Mouse (Mus musculus): ENCODE results near the gene Mbnl1. TPM values are rescaled to one million over a fixed set of nuclear protein-coding genes. Genes with fewer than 3 reads are reported as not detected.

Mbnl1 gene
- 100 to 1,000 TPM; 667 to 875 TPM for polyA plus RNA-seq (2017; shearing (Covaris generic))

- ATAC-seq: peak; percentile 8
Observed at GRCm38 (mm10) chr3:60472681-60473177, at the start of gene Mbnl1. TSS of gene Mbnl1 (plus strand) at chr3:60472830.

DNA sequence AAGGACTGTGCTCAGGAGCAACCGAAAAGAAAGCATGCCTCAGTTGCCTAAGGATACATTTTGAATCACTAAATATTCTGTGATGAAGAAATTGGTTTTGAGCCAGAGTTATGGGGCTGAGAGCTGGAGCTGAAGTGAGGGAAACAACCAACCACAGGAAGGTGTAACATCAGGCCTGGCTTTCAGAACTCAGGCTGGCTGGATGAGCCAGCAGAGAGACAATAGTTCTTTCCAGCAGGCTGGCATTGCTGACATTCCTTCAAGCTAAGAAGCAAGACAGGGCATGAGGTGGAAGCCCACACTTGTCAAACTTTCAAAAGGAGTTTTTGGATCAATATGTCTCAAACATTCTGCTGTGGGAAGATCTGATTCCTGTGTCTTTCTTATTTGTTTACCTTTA lies 48.5 kb upstream of the Mbnl1 start:
- ATAC-seq: no peak

DNA sequence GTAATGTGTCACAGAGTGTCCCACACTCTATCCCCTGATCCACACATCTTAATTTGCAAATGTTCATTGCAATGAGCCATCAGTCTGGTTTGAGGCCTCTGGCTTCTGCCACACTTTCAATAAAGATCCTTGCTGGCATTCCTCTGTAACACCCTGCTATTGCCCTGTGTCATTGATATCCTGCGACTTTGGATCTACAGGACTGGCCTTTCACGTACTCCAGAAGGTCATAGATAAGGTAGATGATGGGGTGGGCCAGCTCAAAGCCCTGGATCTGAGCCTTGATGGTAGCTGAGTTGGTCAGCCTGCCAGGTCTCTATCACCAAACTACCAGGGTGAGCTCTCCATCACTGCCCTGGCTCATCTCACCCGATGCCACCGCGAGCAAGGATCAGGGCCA lies 43.6 kb upstream of the Mbnl1 start:
- ATAC-seq: no peak

- no peak for ATAC-seq
Observed at GRCm38 (mm10) chr3:60437254-60437653, 35.4 kb upstream of the Mbnl1 start.

GRCm38 (mm10) chr3:60437678-60438232 lies 34.9 kb upstream of the Mbnl1 start:
- no peak for ATAC-seq

DNA sequence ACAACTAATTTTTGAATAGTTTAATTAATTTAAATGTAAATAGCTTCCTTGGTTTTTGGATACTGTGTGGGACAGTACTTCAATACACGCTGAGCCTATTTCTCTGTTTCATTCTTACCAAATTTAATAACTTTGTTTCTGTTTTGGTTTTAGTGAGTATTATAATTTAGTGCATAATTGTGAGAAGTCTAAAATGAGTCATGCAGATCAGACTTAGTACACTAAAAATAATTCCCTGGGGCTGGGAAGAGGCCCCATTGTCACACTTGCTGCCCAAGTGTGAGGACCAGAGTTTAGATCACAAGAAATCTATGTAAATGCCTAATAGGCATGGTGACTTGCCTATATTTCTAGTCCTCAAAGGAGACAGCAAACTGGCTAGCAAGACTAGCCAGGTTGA lies 33.9 kb upstream of the Mbnl1 start:
- ATAC-seq: peak; percentile 43

- no peak for ATAC-seq
Observed at GRCm38 (mm10) chr3:60461828-60462521, 10.7 kb upstream of the Mbnl1 start.

DNA sequence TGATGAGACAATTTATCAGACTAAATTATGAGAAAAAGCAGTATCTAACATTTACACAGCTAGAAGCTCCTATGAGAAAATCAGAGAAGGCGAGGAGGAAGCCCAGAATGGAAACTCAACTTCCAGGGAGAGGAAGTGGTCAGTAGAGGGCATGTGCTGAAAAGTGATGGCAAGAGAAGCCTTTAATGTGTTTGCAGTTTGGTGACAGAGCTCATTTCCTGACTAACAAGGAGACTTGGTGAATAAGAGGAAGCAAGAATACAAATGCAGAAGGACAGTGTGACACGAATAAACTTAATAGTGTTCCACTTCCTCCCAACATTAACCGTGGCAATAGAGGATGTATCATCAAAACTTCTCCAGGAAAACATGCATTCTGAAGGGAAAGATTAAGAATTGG lies 4.0 kb upstream of the Mbnl1 start:
- peak; percentile 51 for ATAC-seq

DNA sequence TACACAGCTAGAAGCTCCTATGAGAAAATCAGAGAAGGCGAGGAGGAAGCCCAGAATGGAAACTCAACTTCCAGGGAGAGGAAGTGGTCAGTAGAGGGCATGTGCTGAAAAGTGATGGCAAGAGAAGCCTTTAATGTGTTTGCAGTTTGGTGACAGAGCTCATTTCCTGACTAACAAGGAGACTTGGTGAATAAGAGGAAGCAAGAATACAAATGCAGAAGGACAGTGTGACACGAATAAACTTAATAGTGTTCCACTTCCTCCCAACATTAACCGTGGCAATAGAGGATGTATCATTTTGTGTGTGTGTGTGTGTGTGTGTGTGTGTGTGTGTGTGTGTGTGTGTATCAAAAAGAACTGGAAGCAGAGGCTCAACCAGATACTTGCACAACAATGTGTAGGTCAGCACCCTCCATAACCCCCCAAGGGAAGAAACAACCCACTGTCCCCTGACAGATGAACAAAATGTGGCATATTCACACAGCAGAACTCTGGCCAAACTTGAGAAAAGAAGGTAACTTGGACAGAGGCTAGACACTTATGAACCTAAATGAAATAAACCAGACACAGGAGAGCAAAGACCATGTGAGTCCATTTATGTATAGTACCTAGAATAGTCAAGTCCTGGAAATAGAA lies 3.3 kb upstream of the Mbnl1 start:
- peak; percentile 57 for ATAC-seq

- ATAC-seq: peak; percentile 30
Observed at GRCm38 (mm10) chr3:60472011-60472680, 484 bp upstream of the Mbnl1 start.

DNA sequence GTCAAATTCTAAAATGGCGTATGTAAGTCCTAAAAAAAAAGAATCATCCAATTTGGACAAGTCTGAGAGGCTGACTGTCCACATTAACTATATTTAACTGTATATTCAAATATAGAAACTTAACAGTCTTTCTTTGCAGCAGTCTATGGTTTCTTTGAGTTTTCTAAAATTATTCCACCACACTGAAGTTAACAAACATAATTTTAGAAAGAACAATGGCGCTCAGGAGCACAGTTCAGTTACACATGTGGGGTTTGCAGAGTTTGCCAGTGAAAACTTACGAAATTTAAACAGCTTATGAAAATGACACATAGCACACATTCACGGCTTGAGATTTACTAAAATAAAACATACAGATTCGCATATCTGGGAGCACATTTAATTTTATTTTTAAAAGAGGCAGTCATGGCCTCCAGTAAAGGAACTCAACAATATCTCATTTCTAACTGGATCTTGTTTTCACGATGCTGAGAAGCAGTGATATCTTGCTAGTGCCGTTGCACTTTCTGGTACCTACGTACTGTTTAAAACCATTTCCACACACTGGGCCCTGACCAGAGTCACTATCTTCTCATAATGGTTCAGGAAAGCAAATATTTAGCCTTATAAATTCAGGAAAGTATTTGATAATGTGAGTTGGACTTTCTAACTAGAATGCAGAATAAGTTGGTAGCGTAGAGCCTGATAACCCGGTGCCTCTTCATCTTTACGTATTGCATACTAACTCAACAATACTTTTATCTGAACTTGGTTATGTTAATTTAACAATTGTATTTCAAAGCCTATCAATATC lies 1.4 kb downstream of the Mbnl1 start:
- ATAC-seq: no peak

DNA sequence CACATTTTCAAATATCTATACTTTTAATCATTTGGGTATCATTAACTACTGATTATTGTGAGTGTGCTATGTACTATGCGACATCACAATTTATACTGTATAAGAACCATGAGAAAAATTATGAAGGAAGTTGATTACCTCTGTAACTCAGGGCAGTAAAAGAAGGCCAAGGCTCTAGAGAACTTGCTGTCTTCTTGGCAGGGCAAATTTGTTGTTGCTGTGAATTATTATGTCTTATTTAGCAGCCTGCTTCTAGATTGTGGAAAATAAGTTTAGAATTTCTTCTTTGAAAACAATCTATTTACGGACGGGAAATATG lies 2.0 kb downstream of the Mbnl1 start:
- ATAC-seq: no peak

- no peak for ATAC-seq
Observed at GRCm38 (mm10) chr3:60475055-60475454, 2.4 kb downstream of the Mbnl1 start.

DNA sequence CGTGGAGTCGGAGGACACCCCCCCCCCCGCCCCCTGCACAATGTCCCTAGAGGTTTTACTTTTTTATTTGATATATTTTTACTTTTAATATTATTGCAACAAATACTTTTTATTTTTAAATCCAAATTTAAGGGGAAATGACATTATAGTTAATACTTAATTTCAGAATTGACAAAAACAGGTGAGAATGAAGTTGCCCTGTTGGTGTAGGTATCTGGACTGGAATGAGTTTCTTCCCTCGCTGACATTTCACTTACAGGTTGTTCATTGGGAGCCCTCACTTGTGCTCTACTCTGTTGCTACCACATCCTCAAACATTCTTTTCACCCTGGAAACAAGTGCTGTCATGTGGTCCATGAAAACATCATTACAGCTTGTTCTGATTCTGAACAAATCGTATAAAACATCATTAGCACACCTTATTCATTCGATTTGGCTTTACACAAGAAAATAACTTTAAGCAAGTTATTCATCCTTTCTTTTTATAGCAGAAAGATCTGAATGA lies 4.2 kb downstream of the Mbnl1 start:
- peak; percentile 19 for ATAC-seq

DNA sequence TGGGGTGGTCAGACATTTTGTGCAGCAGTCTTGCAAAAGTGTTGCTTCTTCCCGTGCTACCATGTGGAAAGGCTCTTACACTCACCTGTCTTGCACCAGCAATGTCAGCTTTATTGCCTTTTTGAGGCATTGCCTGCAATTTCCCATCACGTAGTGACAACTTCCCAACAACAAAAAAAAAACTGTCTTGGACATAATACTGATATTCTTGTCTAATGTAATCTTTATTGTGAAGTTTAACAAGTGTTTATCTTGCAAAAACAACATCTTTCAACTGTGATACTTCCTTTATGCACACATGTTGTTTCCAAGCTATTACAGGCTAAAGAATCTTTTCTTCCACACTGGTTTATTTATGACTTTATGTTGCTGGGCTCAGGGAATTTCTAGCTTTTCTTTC lies 5.8 kb downstream of the Mbnl1 start:
- ATAC-seq: no peak

- no peak for ATAC-seq
Observed at GRCm38 (mm10) chr3:60480716-60481115, 8.1 kb downstream of the Mbnl1 start.

GRCm38 (mm10) chr3:60481740-60482399 lies 9.2 kb downstream of the Mbnl1 start:
- ATAC-seq: peak; percentile 57

GRCm38 (mm10) chr3:60483305-60483704 lies 10.7 kb downstream of the Mbnl1 start:
- no peak for ATAC-seq

- ATAC-seq: peak; percentile 61
Observed at GRCm38 (mm10) chr3:60485987-60486712, 13.5 kb downstream of the Mbnl1 start.

DNA sequence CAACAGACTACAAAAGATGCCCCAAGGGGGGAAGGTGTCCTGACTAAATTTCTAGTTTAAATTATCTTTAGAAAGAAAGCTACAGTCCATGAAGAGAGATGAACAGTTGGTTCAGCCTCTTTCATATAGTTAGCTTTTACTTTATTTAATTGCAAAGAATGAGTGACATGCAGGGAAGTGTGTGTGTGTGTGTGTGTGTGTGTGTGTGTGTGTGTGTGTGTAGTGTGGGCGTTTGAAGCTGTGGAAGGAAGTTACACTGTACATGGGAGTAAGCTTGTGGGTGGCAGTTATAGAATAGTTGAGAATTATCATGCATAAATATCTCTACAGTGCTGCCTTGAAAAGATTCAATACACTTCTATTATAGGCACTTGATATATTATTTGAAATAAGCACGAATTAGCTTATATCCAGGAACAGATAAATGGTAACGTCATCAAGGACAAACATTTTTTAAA lies 14.1 kb downstream of the Mbnl1 start:
- peak; percentile 33 for ATAC-seq

GRCm38 (mm10) chr3:60489509-60489908 lies 16.9 kb downstream of the Mbnl1 start:
- no peak for ATAC-seq

Data from activated CD4-positive, CD25-positive, alpha-beta regulatory T cell, adult 4 months (primary cell).